Comparison of ENCODE assay signal across 15 mouse cellular contexts in the genomic region with DNA sequence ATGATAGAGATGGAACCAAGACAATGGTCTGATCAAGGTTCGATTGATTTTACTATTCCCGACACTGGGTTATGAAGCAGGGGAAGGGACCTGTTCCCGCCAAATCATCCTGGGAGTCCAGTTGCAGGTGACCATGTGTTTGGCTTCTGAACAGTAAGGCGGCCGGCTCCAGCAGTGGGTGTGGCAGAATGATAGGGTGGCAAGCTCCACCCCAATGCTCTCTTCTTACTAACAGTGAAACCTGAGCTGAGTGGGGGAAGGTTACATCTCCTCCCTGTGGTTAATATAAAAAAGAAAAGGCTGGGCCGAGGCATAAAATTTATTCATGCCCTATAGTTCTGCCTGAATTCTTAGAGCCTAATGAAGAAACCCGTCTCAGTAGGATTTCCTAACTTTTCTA. TPM values are rescaled to one million over a fixed set of nuclear protein-coding genes. Genes with fewer than 3 reads are reported as not detected.
DNase-seq lines count a peak whose midpoint lies in the region; ATAC-seq and TF ChIP-seq lines count a peak whose summit lies in the region.
"Had no signal": no experiment of that assay in that cellular context is flagged by ENCODE, and none has a peak within 500 bp of the region (broad histone marks: within the 10 kb centered on the region; RNA-seq: fewer than 3 reads in every experiment).

No protein-coding gene starts in this region.

- H3K9ac ChIP-seq in limb, embryonic 11.5 days (ENCODE audit: low read length): no peak overlapping the region
- no peak overlapping the region for H3K9ac ChIP-seq in intestine, postnatal 0 days (ENCODE audit: low read depth, low read length)
- H3K9ac ChIP-seq: neural tube, embryonic 13.5 days had no signal

- no peak for TF ChIP-seq CTCF in lung, adult 2 months (IDR thresholded peaks at IDR 0.05; ENCODE audit: insufficient read depth, low read length)
- TF ChIP-seq CTCF in intestine, postnatal 0 days (IDR thresholded peaks at IDR 0.05; ENCODE audit: low read depth): no peak

- no peak overlapping the region for H3K27ac ChIP-seq in limb, embryonic 11.5 days (replicated peaks; ENCODE audit: low read depth, low read length)
- H3K27ac ChIP-seq in intestine, postnatal 0 days (ENCODE audit: low read depth, low read length): no peak overlapping the region
- H3K27ac ChIP-seq: neural tube, embryonic 13.5 days had no signal

- H3K9me3 ChIP-seq in limb, embryonic 11.5 days (ENCODE audit: control insufficient read depth, low read length): no peaks in the 10 kb centered on the region
- 0 out of 2 replicates have a peak, but pooled peaks cover 4% of the 10 kb centered on the region for H3K9me3 ChIP-seq in intestine, postnatal 0 days (ENCODE audit: control insufficient read depth)

- no peak for TF ChIP-seq POLR2A in lung, adult 2 months (IDR thresholded peaks at IDR 0.05; ENCODE audit: borderline replicate concordance, extremely low read depth, low read depth, low read length)

- H3K36me3 ChIP-seq in limb, embryonic 11.5 days (ENCODE audit: control insufficient read depth, insufficient read depth, low read length): no peaks in the 10 kb centered on the region
- no peaks in the 10 kb centered on the region for H3K36me3 ChIP-seq in intestine, postnatal 0 days (ENCODE audit: control insufficient read depth, insufficient read depth)
- H3K36me3 ChIP-seq: neural tube, embryonic 13.5 days had no signal

- WGBS in lung, adult 2 months: 58% methylated on average over 7 of the region's 7 CpGs
- 55% methylated on average over 7 of the region's 7 CpGs for WGBS in limb, embryonic 11.5 days
- 51% methylated on average over 7 of the region's 7 CpGs for WGBS in intestine, postnatal 0 days

- no peak overlapping the region for H3K4me3 ChIP-seq in lung, adult 2 months (replicated peaks; ENCODE audit: extremely low read depth, low read depth, low read length)
- no peak overlapping the region for H3K4me3 ChIP-seq in limb, embryonic 11.5 days (ENCODE audit: low read depth, low read length)
- no peak overlapping the region for H3K4me3 ChIP-seq in intestine, postnatal 0 days (ENCODE audit: low read depth, low read length)
- H3K4me3 ChIP-seq: erythroblast, embryonic 14.5 days; neural tube, embryonic 13.5 days had no signal

- DNase-seq in lung, postnatal 25 days (ENCODE audit: low spot score): peak; percentile 16
- no peak for DNase-seq in lung, adult 2 months
- peak; percentile 95 for DNase-seq in R1 (ENCODE audit: low read depth, low spot score)
- peak; percentile 40 for DNase-seq in limb, embryonic 11.5 days (ENCODE audit: low spot score)
- no peak for DNase-seq in adrenal gland, adult 18-20 months (ENCODE audit: low spot score in 2 of 2)
- no peak for DNase-seq in adrenal gland, postnatal 14 days
- DNase-seq: cerebellum, adult 11-12 months; gastrocnemius, postnatal 10 days; right cerebral cortex, postnatal 4 days had no signal

- no peaks in the 10 kb centered on the region for H3K4me1 ChIP-seq in lung, adult 2 months (ENCODE audit: control insufficient read depth, insufficient read depth, low read length)
- H3K4me1 ChIP-seq in limb, embryonic 11.5 days (ENCODE audit: control insufficient read depth, insufficient read depth, low read length): no peaks in the 10 kb centered on the region
- H3K4me1 ChIP-seq in intestine, postnatal 0 days (replicated peaks; ENCODE audit: control insufficient read depth, insufficient read depth, low read length): no peaks in the 10 kb centered on the region
- H3K4me1 ChIP-seq: neural tube, embryonic 13.5 days had no signal

- H3K27me3 ChIP-seq in limb, embryonic 11.5 days (ENCODE audit: control insufficient read depth, insufficient read depth, low read length): no peaks in the 10 kb centered on the region
- no peaks in the 10 kb centered on the region for H3K27me3 ChIP-seq in intestine, postnatal 0 days (replicated peaks; ENCODE audit: control insufficient read depth, insufficient read depth, low read length)
- H3K27me3 ChIP-seq: neural tube, embryonic 13.5 days had no signal

- H3K4me2 ChIP-seq in limb, embryonic 11.5 days (ENCODE audit: low read depth, severe bottlenecking): no peak overlapping the region
- no peak overlapping the region for H3K4me2 ChIP-seq in intestine, postnatal 0 days (replicated peaks; ENCODE audit: low read depth)
- H3K4me2 ChIP-seq: neural tube, embryonic 13.5 days had no signal

- ATAC-seq in limb, embryonic 11.5 days (ENCODE audit: insufficient number of reproducible peaks, low FRiP score, low TSS enrichment, low read depth): no peak
- ATAC-seq in intestine, postnatal 0 days: no peak

RNA-seq across cellular contexts. Expression of gene Pmm1, which starts 8.4 kb away (rescaled TPM):
- 35.6 and 41.0 TPM in 2 replicates for polyA plus RNA-seq in lung, adult 2 months (2012; rRNA removed)
- polyA plus RNA-seq in limb, embryonic 11.5 days (2014; fragmentation: Nextera tagmentation; extraction: Ambion mirVana): 15.3 and 16.0 TPM in 2 replicates
- 14.5 and 15.8 TPM in 2 replicates for polyA plus RNA-seq in intestine, postnatal 0 days (2015; fragmentation: Nextera tagmentation; extraction: Ambion mirVana)
- 10 to 100 TPM; 58.0 to 85.4 TPM for total RNA-seq in adrenal gland, adult 18-20 months (2021)
- total RNA-seq in adrenal gland, postnatal 14 days (2021): 78.7 and 99.0 TPM in 2 replicates

RNA-seq across cellular contexts. Expression of gene 1700029P11Rik, which starts 11.2 kb away (rescaled TPM):
- polyA plus RNA-seq in lung, adult 2 months (2012; rRNA removed): not detected in 2 replicates
- polyA plus RNA-seq in limb, embryonic 11.5 days (2014; fragmentation: Nextera tagmentation; extraction: Ambion mirVana): not detected in 2 replicates
- not detected in 2 replicates for polyA plus RNA-seq in intestine, postnatal 0 days (2015; fragmentation: Nextera tagmentation; extraction: Ambion mirVana)
- not detected for total RNA-seq in adrenal gland, adult 18-20 months (2021)
- not detected in 2 replicates for total RNA-seq in adrenal gland, postnatal 14 days (2021)
- total RNA-seq: gastrocnemius, postnatal 10 days; hematopoietic stem cell, adult 5-6 weeks; megakaryocyte, adult 5-6 weeks had no signal
- polyA plus RNA-seq: erythroblast, embryonic 14.5 days; neural tube, embryonic 13.5 days; thymus, postnatal 0 days had no signal

RNA-seq across cellular contexts. Expression of gene Xrcc6, which starts 18.5 kb away (rescaled TPM):
- polyA plus RNA-seq in lung, adult 2 months (2012; rRNA removed): 11.5 and 13.3 TPM in 2 replicates
- polyA plus RNA-seq in limb, embryonic 11.5 days (2014; fragmentation: Nextera tagmentation; extraction: Ambion mirVana): 91.0 and 105 TPM in 2 replicates
- polyA plus RNA-seq in intestine, postnatal 0 days (2015; fragmentation: Nextera tagmentation; extraction: Ambion mirVana): 22.6 and 23.2 TPM in 2 replicates
- total RNA-seq in adrenal gland, adult 18-20 months (2021): 10 to 100 TPM; 55.8 to 88.9 TPM
- 120 and 140 TPM in 2 replicates for total RNA-seq in adrenal gland, postnatal 14 days (2021)

RNA-seq across cellular contexts. Expression of gene Csdc2, which starts 32.6 kb away (rescaled TPM):
- 8.0 and 9.7 TPM in 2 replicates for polyA plus RNA-seq in lung, adult 2 months (2012; rRNA removed)
- 4.9 TPM in 2 replicates for polyA plus RNA-seq in limb, embryonic 11.5 days (2014; fragmentation: Nextera tagmentation; extraction: Ambion mirVana)
- polyA plus RNA-seq in intestine, postnatal 0 days (2015; fragmentation: Nextera tagmentation; extraction: Ambion mirVana): 4.4 and 4.9 TPM in 2 replicates
- 1 to 10 TPM; 6.9 to 9.2 TPM for total RNA-seq in adrenal gland, adult 18-20 months (2021)
- 15.7 and 17.3 TPM in 2 replicates for total RNA-seq in adrenal gland, postnatal 14 days (2021)
- total RNA-seq: hematopoietic stem cell, adult 5-6 weeks; megakaryocyte, adult 5-6 weeks had no signal
- polyA plus RNA-seq: erythroblast, embryonic 14.5 days had no signal

RNA-seq across cellular contexts. Expression of gene Polr3h, which starts 43.1 kb away (rescaled TPM):
- polyA plus RNA-seq in lung, adult 2 months (2012; rRNA removed): 7.7 and 11.8 TPM in 2 replicates
- polyA plus RNA-seq in limb, embryonic 11.5 days (2014; fragmentation: Nextera tagmentation; extraction: Ambion mirVana): 68.2 and 71.3 TPM in 2 replicates
- polyA plus RNA-seq in intestine, postnatal 0 days (2015; fragmentation: Nextera tagmentation; extraction: Ambion mirVana): 114 and 123 TPM in 2 replicates
- total RNA-seq in adrenal gland, adult 18-20 months (2021): 10 to 100 TPM; 16.2 to 19.9 TPM
- total RNA-seq in adrenal gland, postnatal 14 days (2021): 18.7 and 23.0 TPM in 2 replicates

Comparison
In these comparisons a context has a peak if more than half of its experiments do, and no peak if none do; other contexts are left out.
1. DNase-seq: peak in lung, postnatal 25 days (single experiment), R1 (single experiment) and limb, embryonic 11.5 days (single experiment); none in lung, adult 2 months (single experiment), adrenal gland, adult 18-20 months (0 of 2) and adrenal gland, postnatal 14 days (single experiment).